Mouse (Mus musculus) embryo, embryonic 9.5 days (tissue): ENCODE measurements around the gene Pced1b.
A peak's percentile ranks its signal among the peaks of the same experiment; 100 is the strongest.
"Not testable (repeated sequence)": the region's sequence is repeated elsewhere in the genome, so short reads cannot be mapped to it uniquely, and the experiment has no call there.

Experiments
- DNase-seq: peaks from one replicate; pipeline ENCODE4 v3.0.0-alpha.2; 2017; ENCODE audit errors: extremely low spot score

The Pced1b gene

DNA sequence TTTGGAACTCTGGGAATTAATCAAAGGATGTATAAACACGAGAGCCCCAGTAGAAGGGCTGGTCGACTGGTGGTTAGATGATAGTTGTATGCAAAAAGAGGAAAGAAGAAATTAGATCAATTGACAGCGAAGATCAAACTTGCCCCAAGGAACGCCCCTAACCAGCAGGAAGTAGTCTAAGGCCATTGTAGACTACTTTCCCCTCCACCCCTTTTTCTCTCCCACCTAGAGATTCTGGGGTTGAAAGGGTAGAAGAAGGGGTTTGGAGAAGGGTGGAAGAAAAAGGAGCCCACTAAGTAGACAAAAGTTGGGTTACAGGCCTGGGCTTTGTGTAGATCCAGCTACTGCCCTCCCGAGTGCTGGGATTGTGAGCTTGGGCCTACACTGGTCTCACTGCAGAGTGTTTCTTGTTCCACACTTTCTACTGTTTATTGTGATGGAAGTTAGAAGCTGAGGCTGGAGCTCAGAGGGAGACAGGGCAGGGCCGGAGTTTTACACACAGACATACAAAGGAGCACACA, 125.8 kb downstream of the Pced1b start:
- DNase-seq = no peak

DNA sequence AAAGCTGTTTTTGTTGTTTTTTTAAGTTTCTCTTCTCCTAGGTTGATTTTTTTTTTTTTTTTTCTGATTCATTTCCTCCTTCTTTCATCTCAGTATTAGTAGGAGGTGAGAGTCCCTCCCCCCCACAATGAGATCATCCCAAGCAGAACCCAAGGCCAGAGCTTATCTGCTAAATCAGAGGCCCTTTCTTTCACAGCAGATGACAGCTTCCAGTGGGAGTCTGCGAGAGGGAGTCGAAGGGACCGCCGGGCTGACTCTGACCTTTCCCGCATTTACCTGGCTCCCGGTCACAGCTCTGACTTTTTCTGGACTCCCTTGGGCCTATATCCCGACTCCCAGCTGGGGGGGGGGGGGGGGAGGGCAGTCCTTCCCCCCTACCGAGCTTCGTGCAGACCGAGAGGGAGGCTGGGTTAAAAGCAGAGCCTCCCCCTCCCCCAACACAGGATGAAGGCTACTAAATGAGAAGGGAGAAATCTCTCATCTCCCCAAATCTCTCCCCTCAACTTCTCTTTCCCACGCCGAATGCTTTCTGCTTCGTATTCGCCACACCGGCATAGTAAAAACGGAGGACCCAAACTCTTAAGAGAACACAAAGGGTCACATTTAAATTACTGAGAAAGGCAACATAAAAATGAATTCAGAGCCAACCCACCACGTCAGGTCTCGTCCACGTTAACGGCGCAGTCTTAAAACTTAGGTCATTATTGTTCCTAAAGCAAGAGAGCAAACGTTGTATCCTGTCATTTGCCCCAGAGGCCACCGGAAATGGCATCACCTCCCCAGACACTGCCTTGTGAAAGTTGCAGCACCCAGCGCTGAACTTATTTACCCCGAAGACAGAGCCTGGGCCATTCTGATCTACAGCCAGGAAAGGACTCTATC, 126.5 kb downstream of the Pced1b start:
- peak; percentile 55 for DNase-seq

DNA sequence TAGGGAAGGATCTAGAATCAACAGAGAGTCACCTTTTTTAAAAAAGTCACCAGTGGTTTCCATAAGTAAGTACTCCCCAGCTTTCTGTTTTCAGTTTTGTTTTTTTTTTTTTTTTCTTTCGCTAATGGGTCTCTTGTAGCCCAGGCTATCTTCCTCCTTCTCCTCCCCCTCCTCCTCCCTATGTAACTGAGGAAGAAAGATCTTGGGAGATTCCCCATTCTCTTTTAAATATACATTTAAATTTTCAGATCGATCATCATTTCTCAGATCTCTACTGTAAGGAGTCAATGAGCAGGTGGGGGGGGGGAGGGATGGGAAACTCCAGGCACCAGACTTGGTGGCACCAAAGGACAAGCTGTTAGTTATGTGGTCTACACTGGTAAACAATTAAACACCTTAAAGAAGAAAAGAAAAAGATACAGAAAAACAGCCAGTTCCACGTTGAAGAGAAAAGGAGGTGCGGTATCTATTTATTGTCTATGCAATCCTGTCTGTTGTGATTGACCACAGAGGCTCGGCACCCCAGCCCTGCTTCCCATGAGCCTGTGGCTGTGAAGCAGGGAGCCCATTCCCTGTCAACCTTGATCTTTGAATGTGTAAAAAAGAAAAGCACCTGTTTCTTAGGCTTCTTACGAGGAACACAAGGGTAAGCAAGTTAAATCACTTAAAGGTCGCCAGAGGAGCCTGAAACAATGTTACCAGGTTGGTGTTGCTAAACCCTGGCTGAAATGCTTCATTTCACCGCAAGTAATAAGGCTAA, 127.4 kb downstream of the Pced1b start:
- DNase-seq = no peak

DNA sequence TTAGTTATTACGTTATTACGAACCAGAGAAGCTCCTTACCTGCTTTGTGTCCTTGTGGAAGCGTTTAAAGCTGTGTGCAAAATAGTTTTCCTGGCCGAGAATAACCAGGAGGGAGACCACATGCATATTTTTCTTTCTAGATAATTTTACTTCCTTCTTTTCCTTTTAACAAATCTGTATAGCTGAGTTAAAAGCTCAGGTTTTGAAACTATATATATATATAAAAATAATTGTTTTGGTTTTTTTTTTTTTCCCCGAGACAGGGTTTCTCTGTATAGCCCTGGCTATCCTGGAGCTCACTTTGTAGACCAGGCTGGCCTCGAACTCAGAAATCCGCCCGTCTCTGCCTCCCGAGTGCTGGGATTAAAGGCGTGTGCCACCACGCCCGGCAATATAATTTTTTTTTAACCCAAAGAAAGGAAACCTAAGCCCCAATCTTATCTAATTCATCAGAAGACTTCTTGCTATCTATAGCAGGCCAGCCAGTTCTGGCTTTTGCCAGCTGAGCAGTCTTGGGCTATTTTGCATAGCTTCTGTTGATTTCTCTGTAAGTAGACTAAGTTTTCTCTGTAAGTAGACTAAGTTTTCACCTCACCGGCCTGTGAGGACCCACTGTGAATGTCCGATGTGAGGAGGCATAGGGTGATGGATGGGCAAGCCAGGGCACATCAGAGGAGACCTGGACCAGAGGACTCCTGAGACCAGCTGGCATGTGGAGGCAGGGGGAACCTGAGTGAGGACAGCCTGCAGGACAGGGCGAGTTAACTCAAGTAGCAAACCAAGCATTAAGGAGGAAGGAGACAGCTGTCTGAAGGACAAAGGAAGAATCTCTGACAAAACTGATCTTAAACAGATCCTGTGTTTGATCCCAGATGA, 128.2 kb downstream of the Pced1b start:
- no peak for DNase-seq

DNA sequence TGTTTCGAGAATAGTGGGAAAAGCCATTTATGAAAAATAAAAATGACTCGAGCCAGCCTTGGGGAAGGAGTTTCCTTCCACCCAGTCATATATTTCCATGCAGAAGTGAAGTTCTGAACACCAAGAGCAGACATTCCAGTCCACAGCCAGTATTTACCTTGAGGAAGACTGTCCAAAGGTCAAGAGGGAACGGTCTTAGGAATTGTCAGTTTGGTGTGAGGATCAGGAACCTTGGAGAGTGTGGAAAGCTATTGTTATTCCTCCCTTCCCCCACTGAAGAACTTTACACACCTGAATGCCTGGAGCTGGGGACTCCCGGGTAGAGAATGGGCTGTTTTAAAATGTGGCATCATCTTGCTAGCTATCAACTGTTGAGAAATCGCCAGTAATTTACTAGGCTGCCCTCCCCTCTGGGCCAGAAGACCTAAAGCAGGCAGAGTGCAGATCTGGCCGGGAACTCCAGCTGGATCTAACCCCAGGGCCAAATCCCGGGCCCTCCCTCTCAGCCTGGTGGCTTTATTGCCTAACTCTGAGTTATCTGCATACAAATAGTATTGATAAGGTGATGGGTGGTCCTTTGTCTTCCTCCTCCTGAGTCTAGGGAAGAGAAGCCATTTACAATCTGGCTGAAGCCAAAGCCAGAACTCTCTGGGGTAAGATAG, 129.3 kb downstream of the Pced1b start:
- no peak for DNase-seq

DNA sequence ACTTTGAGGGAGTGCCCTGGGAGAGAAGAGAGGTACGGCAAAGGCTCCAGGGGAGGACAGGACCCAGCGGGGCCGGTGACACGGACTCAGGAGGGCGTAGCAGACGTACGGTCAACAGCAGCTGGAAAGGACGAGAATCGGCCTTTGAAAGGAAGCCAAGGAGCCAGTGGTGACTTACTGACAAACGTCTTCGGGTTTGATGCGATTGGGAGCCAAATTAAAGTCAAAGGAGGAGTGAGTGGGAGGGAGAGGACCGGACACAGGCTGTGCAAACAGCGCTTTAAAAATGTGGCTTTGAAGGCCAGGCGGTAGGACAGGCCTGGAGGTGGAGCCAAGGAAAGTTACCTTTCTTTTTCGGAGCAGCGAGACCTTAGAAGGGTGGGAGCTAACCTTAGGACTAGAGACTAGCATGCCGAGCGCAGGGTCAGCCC, 129.9 kb downstream of the Pced1b start:
- DNase-seq = peak; percentile 38

DNA sequence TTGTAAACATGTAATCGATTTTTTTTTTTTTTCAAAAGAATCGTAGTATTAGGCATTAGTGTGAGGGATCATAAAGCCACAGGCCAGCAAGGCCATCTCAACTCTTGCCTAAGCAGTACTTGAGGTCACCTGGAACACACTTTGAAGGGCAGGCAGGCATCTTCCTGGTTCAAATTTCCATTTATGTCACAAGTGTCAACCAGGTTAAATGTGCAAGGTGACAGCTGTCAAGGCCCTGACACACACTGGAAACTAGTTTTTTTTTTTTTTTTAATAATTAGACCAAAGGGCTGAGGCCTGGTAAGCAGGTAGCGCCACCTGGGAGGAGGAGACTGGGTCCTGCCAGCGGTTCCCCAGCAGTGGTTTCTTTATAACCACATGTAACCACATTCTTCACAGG, 131.2 kb downstream of the Pced1b start:
- DNase-seq = no peak

DNA sequence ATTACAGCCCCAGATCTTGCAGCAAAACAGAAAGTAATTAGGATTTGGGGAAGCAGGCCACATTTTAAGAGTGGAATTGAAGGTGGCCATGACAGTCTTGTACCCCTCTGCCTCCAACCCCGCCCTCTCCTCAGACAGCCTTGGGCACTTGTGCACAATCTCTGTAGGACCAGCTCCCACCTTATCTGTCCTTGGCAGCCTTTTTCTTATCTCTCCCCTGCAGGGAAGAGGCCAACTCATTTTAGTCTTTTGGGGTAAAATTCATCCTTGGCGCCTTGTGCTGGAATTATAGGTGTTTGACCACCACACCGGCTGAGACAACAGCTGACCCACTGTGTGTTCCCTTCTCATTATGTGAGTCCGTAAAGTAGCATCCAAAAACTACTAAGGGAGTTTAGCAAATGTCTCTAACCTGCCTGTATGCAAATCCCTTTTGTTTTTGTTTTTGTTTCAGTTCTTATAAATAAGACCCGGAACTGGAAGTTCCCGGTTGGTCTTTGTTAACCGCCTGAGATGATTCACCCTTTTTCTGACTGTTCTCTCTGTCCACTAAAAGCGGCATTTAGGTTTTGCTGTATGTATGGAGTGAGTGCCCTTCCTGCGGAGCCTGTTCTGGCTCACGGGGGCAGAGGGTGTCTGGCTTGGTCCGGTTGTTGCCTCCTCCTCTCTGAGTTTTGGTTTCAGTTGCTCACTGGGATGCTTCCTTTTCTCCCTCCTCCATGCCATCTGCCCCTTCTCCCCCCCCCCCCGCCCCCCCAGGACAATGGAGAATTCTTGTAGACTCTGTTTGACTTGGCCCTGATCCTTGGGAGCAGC, 132.8 kb downstream of the Pced1b start:
- no peak for DNase-seq

DNA sequence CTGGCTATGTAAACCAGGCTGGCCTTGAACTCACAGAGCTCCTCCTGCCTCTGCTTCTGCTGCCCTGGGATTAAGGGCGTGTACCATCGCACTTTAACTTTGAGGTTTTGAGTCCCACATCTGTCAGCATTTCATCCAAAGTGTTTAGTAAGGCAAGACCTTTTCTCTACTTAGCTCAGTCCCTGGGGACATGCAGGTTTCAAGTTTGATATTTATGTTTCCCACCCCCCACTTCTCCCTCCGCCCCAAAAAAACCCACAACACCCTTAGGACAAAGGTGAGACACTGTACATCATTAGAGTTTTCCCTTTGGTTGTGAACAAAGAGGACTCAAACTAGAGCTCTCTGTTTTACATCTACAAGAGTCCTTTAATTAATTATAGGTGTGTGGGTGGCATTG, 135.7 kb downstream of the Pced1b start:
- DNase-seq = no peak

DNA sequence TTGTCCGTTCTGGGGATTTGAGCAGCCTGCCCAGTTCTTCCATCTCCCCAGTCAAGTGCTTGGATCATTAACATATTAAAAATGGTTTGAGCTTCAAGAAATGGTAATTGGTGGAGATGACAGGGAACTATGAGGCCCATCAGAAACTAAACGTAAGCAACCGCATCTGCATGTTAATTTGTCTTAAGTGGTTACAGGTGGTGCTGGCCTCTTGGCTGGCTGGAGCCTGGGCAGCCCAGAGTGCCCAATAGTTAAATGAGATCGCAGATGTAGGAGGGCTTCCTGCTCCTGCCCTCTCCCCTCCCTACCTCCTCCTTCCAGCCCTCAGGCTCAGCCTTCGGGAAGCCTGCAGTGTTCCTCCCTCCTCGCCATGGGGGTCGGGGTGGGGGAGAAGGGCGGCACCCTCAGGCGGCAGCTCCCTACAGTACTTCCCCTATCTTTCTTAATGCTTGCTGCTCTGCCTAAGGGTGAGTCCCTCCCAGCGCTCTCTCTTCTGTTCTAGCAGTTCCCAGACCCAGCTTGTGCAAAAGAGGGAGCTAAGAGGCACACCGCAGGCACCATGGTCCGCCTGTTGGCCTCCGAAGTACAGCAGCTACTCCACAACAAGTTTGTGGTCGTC, 136.7 kb downstream of the Pced1b start:
- no peak for DNase-seq

DNA sequence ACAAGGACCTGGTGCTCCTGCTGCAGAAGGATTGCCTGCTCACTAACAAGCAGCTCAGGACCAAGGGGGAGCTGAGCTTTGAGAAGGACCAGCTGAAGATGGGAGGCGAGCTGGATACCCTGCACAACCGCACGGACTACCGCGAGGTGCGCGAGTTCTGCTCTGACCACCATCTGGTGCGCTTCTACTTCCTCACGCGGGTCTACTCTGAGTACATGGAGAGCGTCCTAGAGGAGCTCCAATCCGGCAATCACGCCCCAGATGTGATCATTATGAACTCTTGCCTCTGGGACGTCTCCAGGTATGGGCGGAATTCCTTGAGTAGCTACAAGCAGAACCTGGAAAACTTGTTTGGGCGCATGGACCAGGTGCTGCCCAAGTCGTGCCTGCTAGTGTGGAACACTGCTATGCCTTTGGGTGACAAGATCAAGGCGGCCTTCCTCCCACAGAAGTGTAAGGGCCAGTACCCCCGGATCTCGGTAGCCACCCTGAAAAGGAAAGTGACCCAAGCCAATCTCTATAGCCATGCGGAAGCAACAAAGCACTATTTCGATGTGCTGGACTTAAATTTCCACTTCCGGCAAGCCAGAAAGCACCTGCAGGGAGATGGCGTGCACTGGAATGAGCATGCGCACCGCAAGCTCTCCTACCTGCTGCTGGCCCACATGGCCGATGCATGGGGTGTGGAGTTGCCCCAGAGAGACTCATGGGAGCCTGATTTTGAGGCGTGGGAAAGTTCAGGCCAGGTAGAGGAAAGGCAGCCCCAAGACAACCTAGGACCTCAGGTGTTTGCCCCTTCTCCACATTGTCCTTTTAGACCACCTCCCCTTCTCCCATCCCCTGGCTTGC, 137.5 kb downstream of the Pced1b start:
- no peak for DNase-seq

DNA sequence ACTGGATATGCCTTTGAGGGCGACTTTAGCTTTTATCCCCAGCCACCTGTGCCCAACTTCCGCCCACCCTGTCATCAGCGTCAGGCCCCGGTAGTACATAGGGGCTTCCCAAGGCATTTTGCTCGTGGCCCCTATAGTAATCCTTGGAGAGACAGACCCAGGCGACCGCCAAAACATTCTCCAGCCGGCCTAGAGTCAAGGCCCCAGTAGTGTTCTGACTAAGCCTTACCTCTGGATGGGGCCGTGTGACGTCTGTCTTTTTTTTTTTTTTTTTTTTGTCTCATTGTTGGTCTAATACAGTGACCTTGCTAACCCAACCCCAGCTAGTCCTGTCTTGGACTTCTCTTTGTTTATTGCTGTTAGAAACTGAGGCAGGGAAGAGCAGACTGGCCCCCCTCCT, 138.3 kb downstream of the Pced1b start:
- not testable (repeated sequence) for DNase-seq

DNA sequence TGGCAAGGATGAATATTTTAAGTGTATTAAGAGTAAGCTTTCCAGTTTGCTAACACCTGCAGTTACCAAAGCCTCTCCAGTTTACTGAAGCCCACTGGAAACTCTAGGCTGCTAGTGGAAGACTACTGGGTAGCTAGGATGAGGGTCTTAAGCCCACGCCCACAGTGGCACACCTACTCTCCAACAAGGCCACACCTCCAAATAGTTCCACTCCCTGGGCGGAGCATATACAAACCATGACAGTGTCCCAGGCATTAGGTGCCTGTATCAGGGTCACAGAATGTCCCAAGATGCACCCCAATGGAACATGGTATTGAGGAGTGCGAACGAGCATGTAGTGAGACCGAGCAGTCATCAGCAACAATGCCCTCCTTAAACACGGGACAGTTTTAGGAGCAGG, 140.9 kb downstream of the Pced1b start:
- DNase-seq = no peak

DNA sequence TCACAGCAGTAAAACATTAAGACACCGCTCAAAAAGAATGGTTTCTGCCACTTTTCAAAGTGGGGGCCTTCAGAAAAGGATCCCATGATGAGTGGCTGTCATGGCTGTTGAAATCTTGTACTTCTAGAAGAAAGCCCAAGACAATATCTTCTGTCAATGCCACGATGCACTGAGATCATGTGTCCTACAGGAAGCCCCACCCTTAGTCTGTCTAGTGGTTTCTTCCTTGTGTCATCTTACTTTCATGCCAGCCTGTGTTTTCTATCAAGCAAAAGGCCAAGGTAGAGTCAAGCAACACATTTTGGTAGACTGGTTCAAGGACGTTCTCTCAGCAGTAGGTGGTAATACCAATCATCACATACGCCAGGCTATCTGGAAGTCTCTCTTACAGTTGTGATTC, 142.7 kb downstream of the Pced1b start:
- no peak for DNase-seq

DNA sequence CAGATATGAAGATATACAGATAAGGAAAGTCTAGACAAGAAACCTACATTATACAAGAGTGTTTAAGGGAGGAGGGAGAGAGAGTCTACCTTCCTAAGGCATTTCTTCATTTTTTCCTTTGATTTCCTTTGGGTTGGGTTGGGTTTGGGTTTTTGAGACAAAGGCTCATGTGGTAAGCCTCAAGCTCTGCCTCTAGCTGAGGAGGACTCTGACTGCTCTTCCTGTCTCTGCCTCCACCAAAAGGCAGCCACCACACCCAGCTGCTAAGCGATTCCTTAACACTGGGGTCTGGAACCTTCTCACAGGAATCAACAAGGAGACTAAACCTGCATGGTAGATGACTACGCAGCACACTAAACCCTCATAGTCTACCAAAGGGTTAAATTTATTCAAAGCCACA, 143.9 kb downstream of the Pced1b start:
- no peak for DNase-seq

DNA sequence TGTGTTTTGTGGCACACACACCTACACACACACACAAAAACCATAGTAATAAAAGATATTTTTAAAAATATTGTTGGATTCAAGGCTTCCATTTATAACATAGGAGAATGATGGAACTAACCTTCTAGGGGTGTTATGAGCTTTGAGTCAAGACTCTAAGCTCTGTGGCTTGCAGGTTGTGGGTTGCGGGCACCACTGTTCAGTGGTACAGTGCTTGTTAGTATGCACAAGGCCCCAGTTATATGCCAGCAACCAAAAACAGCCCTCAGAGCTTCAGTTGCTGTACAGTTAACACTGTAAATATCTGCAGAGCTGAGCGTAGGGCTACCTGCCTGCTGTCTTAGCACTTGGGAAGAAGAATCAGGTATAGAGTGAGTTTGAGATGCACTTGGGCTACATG, 144.5 kb downstream of the Pced1b start:
- no peak for DNase-seq

DNA sequence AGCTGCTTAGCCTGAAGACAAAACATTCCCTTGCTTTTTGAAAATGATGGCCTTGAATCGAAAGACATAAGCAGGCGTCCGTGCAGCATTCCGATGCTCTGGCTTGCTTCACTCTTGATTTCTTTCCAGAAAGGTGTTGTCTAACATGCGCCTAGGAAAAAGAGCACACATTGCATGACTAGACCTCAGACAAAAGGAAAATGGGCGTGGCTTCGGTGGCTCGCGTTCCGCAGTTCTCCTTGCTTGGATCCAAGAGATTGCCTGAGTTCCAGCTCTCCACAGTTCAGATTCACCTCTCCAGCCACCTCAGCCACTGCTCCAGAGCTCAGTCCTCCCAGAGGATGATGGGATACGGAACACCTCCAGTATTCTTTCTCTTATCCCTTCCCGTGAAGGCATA, 147.7 kb downstream of the Pced1b start:
- DNase-seq = no peak

DNA sequence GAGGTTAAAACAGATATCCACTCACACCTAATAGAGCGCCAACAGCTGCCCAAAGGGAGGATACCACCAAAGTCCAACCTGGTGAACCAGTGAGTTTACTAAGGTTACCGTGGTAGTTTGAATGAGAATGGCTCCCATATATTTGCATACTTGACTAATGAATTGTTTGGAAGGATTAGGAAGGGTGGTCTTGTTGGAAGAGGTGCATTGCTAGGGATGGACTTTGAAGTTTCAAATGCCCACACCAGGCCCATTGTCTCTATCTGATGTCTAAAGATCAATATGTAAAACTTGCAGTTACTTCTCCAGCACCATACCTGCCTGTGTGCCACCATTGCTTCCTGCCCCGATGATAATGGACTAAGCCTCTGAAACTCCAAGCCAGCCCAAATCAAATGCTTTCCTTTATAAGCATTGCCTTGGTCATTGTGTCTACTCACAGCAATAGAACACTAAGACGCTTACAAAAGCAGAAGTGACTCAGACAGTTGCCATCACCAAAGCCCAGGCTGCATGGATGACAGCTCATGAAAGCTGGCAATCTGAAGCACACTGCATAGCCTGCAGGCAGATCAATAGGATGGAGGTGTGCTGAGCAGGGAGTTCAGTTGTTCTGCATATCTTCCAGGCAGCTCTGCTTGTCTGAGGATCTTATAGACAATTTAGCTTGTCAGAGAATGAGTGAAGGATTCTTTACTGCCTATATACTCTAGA, 149.8 kb downstream of the Pced1b start:
- no peak for DNase-seq
